Mouse (Mus musculus): Measurements from ENCODE around the gene Mettl23.

DNA sequence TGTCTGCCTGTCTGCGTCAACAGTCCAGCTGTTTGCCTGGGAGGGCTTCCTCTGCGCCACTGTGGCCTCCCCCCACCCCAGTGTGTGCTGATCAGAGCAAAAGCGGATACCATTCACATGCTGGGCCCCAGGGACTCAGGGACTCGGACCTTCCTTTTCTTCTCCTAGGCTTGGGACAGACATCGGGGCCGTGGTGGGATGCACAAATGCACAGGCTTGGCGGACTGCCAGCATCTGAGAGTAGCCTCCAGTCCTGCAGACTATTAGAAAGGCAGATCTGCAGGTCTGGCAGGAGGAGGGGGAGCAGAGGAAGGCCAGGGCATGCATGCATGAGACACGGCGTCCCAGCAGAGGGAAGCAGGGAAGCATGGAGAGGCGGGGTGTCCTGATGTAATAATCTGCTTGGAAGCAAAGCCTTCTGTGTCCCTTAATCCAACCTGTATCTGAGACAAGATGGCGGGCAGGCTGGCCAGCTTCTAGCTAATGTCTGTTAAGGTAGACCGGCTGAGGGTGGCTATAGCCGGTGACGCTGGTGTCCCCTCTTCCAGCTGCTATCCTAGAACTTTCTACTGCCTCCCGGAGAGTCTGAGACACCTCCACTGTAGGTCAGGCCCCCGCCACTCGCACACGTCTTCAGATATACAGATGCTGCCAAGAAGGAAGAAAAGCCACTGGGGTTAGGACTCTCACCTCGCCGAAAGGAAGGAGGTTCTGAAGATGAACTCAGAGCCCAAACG is 30.1 kb upstream of the Mettl23 start:
- TF ChIP-seq CTCF (IDR thresholded peaks at IDR 0.05; ENCODE audit: low read depth) (no peak), EP300 (IDR thresholded peaks at IDR 0.05; ENCODE audit: low read depth) (no peak)

All from liver, embryonic 14.5 days (tissue).